Mouse (Mus musculus) kidney, postnatal 0 days (tissue): ENCODE measurements at regions not wholly inside any gene's neighbourhood (a gene's known extent, or its start where the extent isn't known, plus 50 kb on each side); places are given as distances from the start of the nearest gene placed in this dataset.
A peak's percentile ranks its signal among the peaks of the same experiment; 100 is the strongest.

ENCODE experiments used
- ATAC-seq: fragments of 200-750 bp; cut with Nextera tagmentation; replicated peaks from 2 replicates; pipeline ENCODE4 v1.8.0; 2017; ENCODE audit warnings: low read depth, moderate number of reproducible peaks, moderate TSS enrichment, moderate library complexity; ENCODE audit not compliant: low FRiP score
- DNase-seq: peaks from one replicate; pipeline ENCODE4 v3.0.0-alpha.2; 2016; ENCODE audit warnings: low spot score
- H3K27ac ChIP-seq: fragments of 300-500 bp; sonication (generic); 2 replicates; pipeline ENCODE4 v1.5.1; 2014; ENCODE audit warnings: mild to moderate bottlenecking
- H3K27me3 ChIP-seq: fragments of 300-500 bp; sonication (generic); 2 replicates; pipeline ENCODE4 v1.6.1; 2014; ENCODE audit warnings: low read length, mixed read lengths; ENCODE audit not compliant: insufficient read depth
- H3K36me3 ChIP-seq: fragments of 300-500 bp; sonication (generic); 2 replicates; pipeline ENCODE4 v1.6.1; 2014; ENCODE audit warnings: low read length, mixed read lengths; ENCODE audit not compliant: insufficient read depth
- H3K4me1 ChIP-seq: fragments of 300-500 bp; sonication (generic); replicated peaks from 2 replicates; pipeline ENCODE4 v1.6.1; 2014; ENCODE audit warnings: antibody characterized with exemption, low read length, mixed read lengths; ENCODE audit not compliant: insufficient read depth
- H3K4me2 ChIP-seq: fragments of 300-500 bp; sonication (generic); 2 replicates; pipeline ENCODE4 v1.6.1; 2014; ENCODE audit warnings: mild to moderate bottlenecking, low read length, moderate library complexity, mixed read lengths
- H3K4me3 ChIP-seq: fragments of 300-500 bp; sonication (generic); replicated peaks from 2 replicates; pipeline ENCODE4 v1.5.1; 2014; ENCODE audit warnings: low read depth, low read length
- H3K9ac ChIP-seq: fragments of 300-500 bp; sonication (generic); 2 replicates; pipeline ENCODE4 v1.6.1; 2014; ENCODE audit warnings: low read depth, low read length
- H3K9me3 ChIP-seq: fragments of 300-500 bp; sonication (generic); replicated peaks from 2 replicates; pipeline ENCODE4 v1.6.1; 2016; ENCODE audit warnings: low read length, inconsistent platforms, mixed read lengths
- CTCF ChIP-seq: IDR thresholded peaks from 2 replicates; pipeline ENCODE4 v1.5.1; 2016; ENCODE audit warnings: antibody characterized with exemption, low read depth, mild to moderate bottlenecking, moderate library complexity
- WGBS: fragments of 180-500 bp; shearing (Covaris S2); extraction: QIAGEN DNeasy Blood & Tissue Kit; methylation state at CpG from one replicate; pipeline ENCODE4 v1.1.7; 2014; 5-methylcytosine and 5-hydroxymethylcytosine counted together

DNA sequence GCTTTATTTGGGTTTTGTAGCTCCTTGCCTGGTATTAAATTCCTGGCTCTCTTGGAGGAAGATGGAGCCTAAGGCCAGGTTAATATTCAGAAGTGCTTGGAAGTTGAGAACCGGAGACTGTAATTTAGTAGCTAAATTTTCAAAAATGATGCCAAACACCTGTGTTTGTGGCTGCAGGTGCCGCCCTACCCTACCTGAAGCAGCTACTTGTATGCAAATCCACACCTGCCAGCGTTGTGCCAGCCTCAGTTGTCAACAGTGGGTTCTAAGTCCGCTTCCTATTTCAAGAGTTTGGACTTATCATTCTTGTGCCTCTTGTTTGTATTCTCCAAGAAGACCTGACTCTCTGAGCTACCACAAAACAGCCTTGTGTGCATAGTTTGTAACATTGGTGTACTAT, 92.7 kb upstream of the Pik3r1 start:
- TF ChIP-seq CTCF = no peak
- Histone ChIP-seq H3K9me3 (no peaks in the 10 kb centered on the region), H3K27me3 (no peaks in the 10 kb centered on the region), H3K4me2 (no peak overlapping the region), H3K9ac (no peak overlapping the region), H3K4me1 (no peaks in the 10 kb centered on the region), H3K4me3 (no peak overlapping the region), H3K27ac (no peak overlapping the region), H3K36me3 (no peaks in the 10 kb centered on the region)
- DNase-seq (no peak), ATAC-seq (no peak)
- WGBS = 81% methylated on average over 4 of the region's 4 CpGs

DNA sequence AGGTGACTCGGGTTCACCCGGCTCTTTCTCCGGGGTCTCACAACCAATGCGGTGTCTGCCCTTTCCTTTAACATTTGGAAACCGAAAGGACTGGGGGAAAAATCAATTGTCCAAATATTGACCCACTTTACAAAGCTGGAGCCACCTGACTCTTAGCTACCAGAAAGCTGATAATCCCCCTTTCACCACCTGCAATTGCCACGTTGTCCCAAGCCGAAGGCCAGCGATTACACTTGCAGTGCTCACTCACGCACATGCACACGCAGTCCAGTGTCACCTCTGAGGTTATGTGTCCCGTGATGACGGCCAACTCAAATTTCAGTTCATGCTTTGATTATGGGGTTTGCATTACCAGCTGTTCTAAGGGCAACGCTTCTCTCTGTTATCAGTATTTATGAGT, 94.0 kb upstream of the Pik3r1 start:
- H3K36me3 ChIP-seq = no peaks in the 10 kb centered on the region
- DNase-seq (no peak), ATAC-seq (no peak)
- no peak overlapping the region for H3K4me2 ChIP-seq
- 81% methylated on average over 13 of the region's 13 CpGs for WGBS
- H3K4me3 ChIP-seq = no peak overlapping the region
- no peaks in the 10 kb centered on the region for H3K9me3 ChIP-seq
- TF ChIP-seq CTCF = no peak
- H3K27me3 ChIP-seq = no peaks in the 10 kb centered on the region
- H3K9ac ChIP-seq = no peak overlapping the region
- H3K4me1 ChIP-seq = no peaks in the 10 kb centered on the region
- no peak overlapping the region for H3K27ac ChIP-seq

DNA sequence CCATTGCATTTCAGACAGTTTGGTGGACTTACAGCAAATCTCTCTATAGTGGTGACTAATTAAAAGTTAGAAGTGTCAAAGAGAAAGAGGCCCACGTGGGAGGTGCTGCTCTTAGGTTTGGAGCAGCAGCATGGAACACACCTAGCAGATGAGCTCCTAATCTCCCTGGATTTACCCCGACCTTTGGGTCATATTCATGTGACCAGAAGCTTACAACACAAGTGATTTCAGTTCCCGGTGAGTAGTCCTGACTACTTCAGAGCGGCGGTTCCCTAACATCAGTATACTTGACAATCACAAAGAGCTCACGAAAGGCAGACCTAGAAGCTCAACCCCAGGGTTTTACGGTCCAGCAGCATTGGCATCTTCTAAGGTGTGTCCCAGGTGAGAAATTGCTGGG, 95.0 kb upstream of the Pik3r1 start:
- DNase-seq (no peak), ATAC-seq (no peak)
- TF ChIP-seq CTCF = no peak
- Histone ChIP-seq H3K4me2 (no peak overlapping the region), H3K9me3 (no peaks in the 10 kb centered on the region), H3K9ac (no peak overlapping the region), H3K36me3 (no peaks in the 10 kb centered on the region), H3K4me1 (no peaks in the 10 kb centered on the region), H3K27me3 (no peaks in the 10 kb centered on the region), H3K27ac (no peak overlapping the region), H3K4me3 (no peak overlapping the region)
- 83% methylated on average over 7 of the region's 7 CpGs for WGBS

DNA sequence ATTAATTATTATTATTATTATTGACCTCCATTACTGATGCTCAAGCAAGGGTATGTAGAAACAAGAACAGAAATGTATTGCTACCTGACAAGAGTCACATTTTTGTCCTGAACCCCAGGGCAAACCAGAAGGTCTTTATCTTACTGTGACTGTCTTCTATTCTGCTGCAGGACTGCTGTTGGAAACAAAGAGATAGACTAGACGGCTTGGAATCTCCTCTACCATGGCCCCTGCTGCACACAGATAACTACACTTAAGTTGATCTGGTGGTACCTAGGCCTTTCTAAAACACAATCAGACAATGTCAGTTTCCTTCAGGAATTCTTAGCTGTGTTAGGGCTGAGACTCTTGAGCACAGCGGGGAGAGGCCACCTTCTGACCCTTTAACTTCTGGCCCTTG, 95.6 kb upstream of the Pik3r1 start:
- Histone ChIP-seq H3K9me3 (no peaks in the 10 kb centered on the region), H3K4me2 (no peak overlapping the region), H3K9ac (no peak overlapping the region), H3K4me3 (no peak overlapping the region), H3K27ac (no peak overlapping the region), H3K4me1 (no peaks in the 10 kb centered on the region), H3K36me3 (no peaks in the 10 kb centered on the region), H3K27me3 (no peaks in the 10 kb centered on the region)
- no peak for ATAC-seq
- no peak for DNase-seq
- 67% methylated on average over 2 of the region's 2 CpGs for WGBS
- no peak for TF ChIP-seq CTCF

DNA sequence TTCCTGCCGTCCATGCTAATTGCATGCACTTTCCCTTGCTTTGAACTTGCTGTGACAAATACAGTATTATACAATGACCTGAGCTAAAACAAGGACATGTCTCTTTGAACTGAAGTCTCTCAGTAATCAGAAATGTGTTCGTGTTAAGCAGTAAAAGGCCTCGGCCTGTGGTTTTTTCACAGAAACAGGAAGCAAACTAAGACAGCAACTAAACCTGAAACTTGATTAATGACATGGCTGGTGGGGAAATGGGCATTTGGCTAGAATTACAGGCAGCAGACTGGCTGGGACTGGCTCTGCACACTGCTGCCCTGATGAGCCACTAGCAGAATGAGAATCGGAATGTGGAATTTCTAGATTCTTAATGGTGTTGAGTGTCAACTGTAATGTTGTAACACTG, 98.8 kb upstream of the Pik3r1 start:
- no peak for TF ChIP-seq CTCF
- peak; percentile 71 for ATAC-seq
- peak; percentile 74 for DNase-seq
- H3K9me3 ChIP-seq = no peaks in the 10 kb centered on the region
- H3K27me3 ChIP-seq = no peaks in the 10 kb centered on the region
- H3K4me1 ChIP-seq = no peaks in the 10 kb centered on the region
- no peaks in the 10 kb centered on the region for H3K36me3 ChIP-seq
- H3K4me3 ChIP-seq = no peak overlapping the region
- H3K4me2 ChIP-seq = no peak overlapping the region
- H3K9ac ChIP-seq = no peak overlapping the region
- 9% methylated on average over 4 of the region's 4 CpGs for WGBS
- no peak overlapping the region for H3K27ac ChIP-seq

DNA sequence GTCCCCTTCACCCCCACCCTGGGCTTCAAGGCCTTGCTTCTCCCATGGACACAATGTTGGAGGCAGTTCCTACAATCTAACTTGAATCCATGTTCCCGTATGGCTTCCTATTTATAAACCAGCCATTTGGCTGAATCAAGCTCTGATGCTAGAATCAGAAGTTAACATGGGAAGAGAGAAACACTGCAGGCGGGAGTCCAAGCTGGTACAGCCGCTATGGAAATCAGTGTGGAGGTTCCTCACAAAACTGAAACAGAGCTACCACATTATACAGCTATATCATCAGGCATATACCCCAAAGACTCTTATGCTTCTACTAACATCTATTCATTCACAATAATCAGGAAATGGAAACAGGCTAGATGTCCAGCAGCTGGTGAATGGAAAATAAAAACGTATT, 106.7 kb upstream of the Pik3r1 start:
- Histone ChIP-seq H3K9ac (no peak overlapping the region), H3K27ac (no peak overlapping the region), H3K36me3 (no peaks in the 10 kb centered on the region), H3K27me3 (no peaks in the 10 kb centered on the region), H3K4me3 (no peak overlapping the region), H3K4me1 (no peaks in the 10 kb centered on the region), H3K4me2 (no peak overlapping the region), H3K9me3 (no peaks in the 10 kb centered on the region)
- TF ChIP-seq CTCF = no peak
- WGBS = 90% methylated on average over 4 of the region's 4 CpGs
- no peak for ATAC-seq
- no peak for DNase-seq

DNA sequence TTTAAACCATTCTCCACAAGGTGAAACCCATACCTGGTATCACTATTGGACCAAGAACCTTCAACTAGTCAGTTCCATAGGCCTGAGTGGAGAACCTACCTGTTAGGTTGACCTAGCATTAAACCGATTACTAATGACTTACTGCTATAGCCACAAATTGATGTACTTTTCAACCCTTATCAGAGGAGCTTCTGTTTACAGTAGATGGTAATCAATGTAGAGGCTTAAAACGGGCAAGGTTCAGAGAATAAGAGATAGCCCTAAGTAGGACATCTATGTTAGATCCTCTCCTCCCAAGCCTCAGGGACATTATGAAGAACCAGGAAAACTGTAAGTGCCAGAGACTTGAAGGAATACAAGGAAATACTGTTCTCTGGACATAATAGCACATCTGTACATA, 108.1 kb upstream of the Pik3r1 start:
- DNase-seq = no peak
- WGBS = 90% methylated on average over 2 of the region's 2 CpGs
- H3K36me3 ChIP-seq = no peaks in the 10 kb centered on the region

More for the DNA sequence above, 108.1 kb upstream of the Pik3r1 start:
- no peak overlapping the region for H3K9ac ChIP-seq
- no peak overlapping the region for H3K4me2 ChIP-seq
- H3K4me1 ChIP-seq = no peaks in the 10 kb centered on the region
- no peak for TF ChIP-seq CTCF
- H3K9me3 ChIP-seq = no peaks in the 10 kb centered on the region
- H3K27ac ChIP-seq = no peak overlapping the region
- ATAC-seq = no peak
- H3K27me3 ChIP-seq = no peaks in the 10 kb centered on the region
- no peak overlapping the region for H3K4me3 ChIP-seq
